Comparison of ENCODE assay signal across 9 mouse cellular contexts in genomic region chr4:150239087-150239480, GRCm38 (mm10). TPM values are rescaled to one million over a fixed set of nuclear protein-coding genes. Genes with fewer than 3 reads are reported as not detected.
DNase-seq lines count a peak whose midpoint lies in the region; ATAC-seq and TF ChIP-seq lines count a peak whose summit lies in the region.
"Had no signal": no experiment of that assay in that cellular context is flagged by ENCODE, and none has a peak within 500 bp of the region (broad histone marks: within the 10 kb centered on the region; RNA-seq: fewer than 3 reads in every experiment).

No protein-coding gene starts in this region.

- TF ChIP-seq EP300 in heart, postnatal 0 days (IDR thresholded peaks at IDR 0.05; ENCODE audit: low read depth), result no peak

- peaks cover 50% of the 10 kb centered on the region for H3K36me3 ChIP-seq in heart, embryonic 12.5 days
- H3K36me3 ChIP-seq in ES-E14 (ENCODE audit: control insufficient read depth, insufficient read depth, low read length, poor library complexity, severe bottlenecking) (peaks cover 63% of the 10 kb centered on the region), macrophage (ENCODE audit: inconsistent target) (peaks cover 26% of the 10 kb centered on the region; the same call in 1 of the 2 replicates)
- peaks cover 44% of the 10 kb centered on the region for H3K36me3 ChIP-seq in heart, postnatal 0 days (replicated peaks; ENCODE audit: control insufficient read depth, insufficient read depth, low read length)

- whole genome bisulfite sequencing in heart, embryonic 12.5 days, result 25% methylated on average over 5 of the region's 5 CpGs
- WGBS in heart, postnatal 0 days, result 25% methylated on average over 5 of the region's 5 CpGs
- 49% methylated on average over 5 of the region's 5 CpGs for WGBS in macrophage (ENCODE audit: missing documents)

- peak overlapping the region; percentile 99 for H3K9ac ChIP-seq in heart, embryonic 12.5 days
- H3K9ac ChIP-seq in ES-E14 (ENCODE audit: insufficient read depth, low read depth, low read length, poor library complexity, severe bottlenecking), result peak overlapping the region; percentile 93
- peak overlapping the region; percentile 86; the same call in 1 of the 2 replicates for H3K9ac ChIP-seq in heart, postnatal 0 days (replicated peaks; ENCODE audit: low read depth, low read length)

- H3K4me1 ChIP-seq in heart, embryonic 12.5 days (replicated peaks), result peaks cover 54% of the 10 kb centered on the region
- H3K4me1 ChIP-seq in ES-E14 (ENCODE audit: control insufficient read depth in 2 of 2, insufficient read depth in 2 of 2, low read length in 2 of 2, poor library complexity in 1 of 2), result peaks cover 7 to 12% of the 10 kb centered on the region in 2 experiments; a peak in 3 of 4 replicates
- peaks cover 46% of the 10 kb centered on the region for H3K4me1 ChIP-seq in heart, postnatal 0 days (ENCODE audit: control insufficient read depth, insufficient read depth)

- no peaks in the 10 kb centered on the region for H3K27me3 ChIP-seq in heart, embryonic 12.5 days (replicated peaks)
- H3K27me3 ChIP-seq in heart, postnatal 0 days (ENCODE audit: control insufficient read depth, insufficient read depth, low read length), result no peaks in the 10 kb centered on the region

- peak overlapping the region; percentile 87 for H3K4me2 ChIP-seq in heart, embryonic 12.5 days
- H3K4me2 ChIP-seq in heart, postnatal 0 days (ENCODE audit: low read depth, low read length), result peak overlapping the region; percentile 85

- H3K9me3 ChIP-seq in heart, embryonic 12.5 days (replicated peaks), result no peaks in the 10 kb centered on the region
- no peaks in the 10 kb centered on the region for H3K9me3 ChIP-seq in ES-E14 (ENCODE audit: control insufficient read depth, insufficient read depth, low read depth, low read length)
- H3K9me3 ChIP-seq in heart, postnatal 0 days (replicated peaks; ENCODE audit: control insufficient read depth, low read length), result no peaks in the 10 kb centered on the region

- no peak for TF ChIP-seq CTCF in heart, postnatal 0 days (IDR thresholded peaks at IDR 0.05; ENCODE audit: low read depth)

- no peak for ATAC-seq in heart, embryonic 12.5 days (ENCODE audit: insufficient number of reproducible peaks, low FRiP score)
- ATAC-seq in heart, postnatal 0 days (ENCODE audit: insufficient read depth, low read depth), result no peak
- ATAC-seq in granulocyte monocyte progenitor cell, adult 5-6 weeks (replicated peaks; ENCODE audit: poor library complexity, severe bottlenecking), result no peak

- H3K79me2 ChIP-seq in macrophage (ENCODE audit: inconsistent target), result peaks cover 71% of the 10 kb centered on the region

- H3K27ac ChIP-seq in heart, embryonic 12.5 days (ENCODE audit: poor library complexity, severe bottlenecking), result peak overlapping the region; percentile 97
- peak overlapping the region; percentile 85 for H3K27ac ChIP-seq in ES-E14 (ENCODE audit: insufficient read depth, low read depth, low read length, poor library complexity, severe bottlenecking)
- H3K27ac ChIP-seq in heart, postnatal 0 days (ENCODE audit: low read depth), result peak overlapping the region; percentile 97; the same call in 1 of the 2 replicates
- peak overlapping the region; percentile 94 for H3K27ac ChIP-seq in macrophage

- in situ Hi-C loops in ES-E14 (cut with MboI; ENCODE audit: low sequenced_read_pairs in 2 of 2, unreplicated experiment in 2 of 2), result no loop called here

- DNase-seq in heart, adult 18-20 months, result no peak
- no peak for DNase-seq in ES-E14 (ENCODE audit: low read depth, low spot score)
- DNase-seq in heart, postnatal 0 days (ENCODE audit: low spot score), result no peak
- DNase-seq in yolk sac, embryonic 10.5 days (ENCODE audit: low spot score), result no peak
- no peak for DNase-seq in cerebellum, adult 11 months

- peak overlapping the region; percentile 96 for H3K4me3 ChIP-seq in heart, embryonic 12.5 days
- H3K4me3 ChIP-seq in ES-E14 (ENCODE audit: insufficient read depth in 1 of 2, low read depth in 1 of 2, low read length in 2 of 2, poor library complexity in 1 of 2, severe bottlenecking in 1 of 2), result peak overlapping the region; percentile 93 to 98
- H3K4me3 ChIP-seq in heart, postnatal 0 days (ENCODE audit: low read depth, low read length), result peak overlapping the region; percentile 90
- peak overlapping the region; percentile 87 for H3K4me3 ChIP-seq in macrophage (ENCODE audit: inconsistent target)

TF ChIP-seq in ES-E14, 5 proteins besides CTCF, POLR2A, EP300 and RAD21:
- TF ChIP-seq ZC3H11A (IDR thresholded peaks at IDR 0.05; ENCODE audit: borderline replicate concordance, low read depth, low read length) (no peak), HCFC1 (IDR thresholded peaks at IDR 0.05; ENCODE audit: borderline replicate concordance, insufficient read depth, low read length) (no peak), MAFK (IDR thresholded peaks at IDR 0.05; ENCODE audit: insufficient read depth, low read depth, low read length) (no peak), CHD2 (IDR thresholded peaks at IDR 0.05; ENCODE audit: low read depth, low read length) (no peak), ZNF384 (IDR thresholded peaks at IDR 0.05; ENCODE audit: low read depth, low read length) (no peak)

RNA-seq across cellular contexts. Expression of gene Eno1, which starts 2.6 kb away (rescaled TPM):
- polyA plus RNA-seq in heart, embryonic 12.5 days (2016; fragmentation: Nextera tagmentation; extraction: Ambion mirVana), result 2,142 and 2,173 TPM in 2 replicates
- 100 to 1,000 TPM; 118 to 148 TPM for total RNA-seq in heart, adult 18-20 months (2021)
- total RNA-seq in ES-E14 (2012; rRNA removed), result 824 and 994 TPM in 2 replicates
- 525 and 625 TPM in 2 replicates for total RNA-seq in heart, postnatal 0 days (2014; rRNA removed; ENCODE audit: low replicate concordance)
- polyA plus RNA-seq in heart, postnatal 0 days (2015; fragmentation: Nextera tagmentation; extraction: Ambion mirVana), result 999 and 1,074 TPM in 2 replicates
- 100 to 1,000 TPM in 3 of 26 experiments, 10 to 100 TPM in 23; 12.6 to 121 (median 44.0) TPM for total RNA-seq in macrophage (2018; cell fraction: chromatin; rRNA removed)
- 100 to 1,000 TPM; 169 to 326 (median 246) TPM for total RNA-seq in macrophage (2018; cell fraction: cytosol; rRNA removed)
- total RNA-seq in macrophage (2018; cell fraction: nucleus; rRNA removed), result 100 to 1,000 TPM in 5 of 26 experiments, 10 to 100 TPM in 21; 41.3 to 178 (median 77.0) TPM
- 167 to 467 TPM (median 266 TPM) in 3 replicates for polyA plus RNA-seq in macrophage (2018)
- 409 and 424 TPM in 2 replicates for total RNA-seq in granulocyte monocyte progenitor cell, adult 5-6 weeks (2014; fragmentation: Nextera tagmentation)
- 380 and 423 TPM in 2 replicates for total RNA-seq in granulocyte monocyte progenitor cell, adult 5-6 weeks (2017)

RNA-seq across cellular contexts. Expression of gene Car6, which starts 38.0 kb away (rescaled TPM):
- not detected in 2 replicates for polyA plus RNA-seq in heart, embryonic 12.5 days (2016; fragmentation: Nextera tagmentation; extraction: Ambion mirVana)
- under 1 TPM in 1 of 2 experiments, not detected in 1; 0.41 TPM for total RNA-seq in heart, adult 18-20 months (2021)
- total RNA-seq in ES-E14 (2012; rRNA removed), result 0.18 and 0.21 TPM in 2 replicates
- not detected in 2 replicates for total RNA-seq in heart, postnatal 0 days (2014; rRNA removed; ENCODE audit: low replicate concordance)
- polyA plus RNA-seq in heart, postnatal 0 days (2015; fragmentation: Nextera tagmentation; extraction: Ambion mirVana), result not detected in 2 replicates
- total RNA-seq in macrophage (2018; cell fraction: chromatin; rRNA removed), result not detected
- under 1 TPM; 0.10 to 0.88 (median 0.33) TPM for total RNA-seq in macrophage (2018; cell fraction: cytosol; rRNA removed)
- 1 to 10 TPM in 1 of 26 experiments, under 1 TPM in 2, not detected in 23; 0.72 to 1.0 (median 0.83) TPM for total RNA-seq in macrophage (2018; cell fraction: nucleus; rRNA removed)
- 0.43 to 1.5 TPM in 2 of 3 replicates, not detected in the other for polyA plus RNA-seq in macrophage (2018)
- total RNA-seq in granulocyte monocyte progenitor cell, adult 5-6 weeks (2014; fragmentation: Nextera tagmentation), result not detected in 2 replicates
- not detected in 2 replicates for total RNA-seq in granulocyte monocyte progenitor cell, adult 5-6 weeks (2017)
- polyA plus RNA-seq: frontal cortex, adult 2 months had no signal

RNA-seq across cellular contexts. Expression of gene Rere, which starts 42.4 kb away (rescaled TPM):
- 29.5 and 37.9 TPM in 2 replicates for polyA plus RNA-seq in heart, embryonic 12.5 days (2016; fragmentation: Nextera tagmentation; extraction: Ambion mirVana)
- total RNA-seq in heart, adult 18-20 months (2021), result 10 to 100 TPM; 39.6 to 46.7 TPM
- total RNA-seq in ES-E14 (2012; rRNA removed), result 21.7 and 24.8 TPM in 2 replicates
- total RNA-seq in heart, postnatal 0 days (2014; rRNA removed; ENCODE audit: low replicate concordance), result 13.9 and 17.9 TPM in 2 replicates
- 11.9 and 14.6 TPM in 2 replicates for polyA plus RNA-seq in heart, postnatal 0 days (2015; fragmentation: Nextera tagmentation; extraction: Ambion mirVana)
- total RNA-seq in macrophage (2018; cell fraction: chromatin; rRNA removed), result 100 to 1,000 TPM in 22 of 26 experiments, 10 to 100 TPM in 4; 86.1 to 283 (median 166) TPM
- 10 to 100 TPM; 36.3 to 98.0 (median 67.3) TPM for total RNA-seq in macrophage (2018; cell fraction: cytosol; rRNA removed)
- total RNA-seq in macrophage (2018; cell fraction: nucleus; rRNA removed), result 100 to 1,000 TPM in 14 of 26 experiments, 10 to 100 TPM in 12; 49.7 to 195 (median 108) TPM
- 24.3 to 57.0 TPM (median 55.3 TPM) in 3 replicates for polyA plus RNA-seq in macrophage (2018)
- total RNA-seq in granulocyte monocyte progenitor cell, adult 5-6 weeks (2014; fragmentation: Nextera tagmentation), result 78.8 and 90.6 TPM in 2 replicates
- 11.8 and 22.7 TPM in 2 replicates for total RNA-seq in granulocyte monocyte progenitor cell, adult 5-6 weeks (2017)
